9 mouse cellular contexts compared by ENCODE assay signal in the genomic region with DNA sequence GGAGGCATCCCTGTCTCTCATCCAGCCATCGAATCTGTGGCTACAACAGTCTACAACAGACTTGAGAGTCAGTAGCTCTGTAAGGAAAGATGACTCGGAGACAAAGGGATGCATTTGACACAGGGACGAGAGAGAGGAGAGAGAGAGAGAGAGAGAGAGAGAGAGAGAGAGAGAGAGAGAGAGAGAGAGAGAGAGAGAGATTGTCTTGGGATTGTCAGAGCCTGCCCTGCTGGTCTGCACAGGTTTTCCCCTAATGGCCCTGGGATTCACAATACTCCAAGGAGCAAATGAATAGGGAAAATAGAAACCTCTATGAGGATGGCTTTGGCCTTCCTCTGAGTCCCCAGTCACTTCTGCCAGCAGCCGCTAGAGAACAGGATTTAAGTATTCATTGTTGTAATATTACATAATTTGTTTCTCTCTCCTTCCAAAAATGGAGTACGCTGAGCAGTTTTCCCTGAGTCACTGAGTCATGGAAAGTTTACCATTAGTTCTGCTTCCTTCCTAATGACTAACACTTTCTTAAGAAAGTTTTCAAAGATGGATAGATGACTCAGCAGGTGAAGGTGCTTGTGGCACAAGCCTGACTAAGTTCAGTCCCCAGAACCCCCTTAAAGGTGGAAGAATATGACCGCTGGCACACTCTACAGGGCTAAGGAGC. TPM values are rescaled to one million over a fixed set of nuclear protein-coding genes. Genes with fewer than 3 reads are reported as not detected.
A peak's percentile ranks its signal among the peaks of the same experiment; 100 is the strongest.
DNase-seq lines count a peak whose midpoint lies in the region; ATAC-seq and TF ChIP-seq lines count a peak whose summit lies in the region.
"Had no signal": no experiment of that assay in that cellular context is flagged by ENCODE, and none has a peak within 500 bp of the region (broad histone marks: within the 10 kb centered on the region; RNA-seq: fewer than 3 reads in every experiment).

No protein-coding gene starts in this region.

- H3K4me2 ChIP-seq in heart, embryonic 11.5 days = peak overlapping the region; percentile 96; the same call in 1 of the 2 replicates
- peak overlapping the region; percentile 80; the same call in 1 of the 2 replicates for H3K4me2 ChIP-seq in forebrain, embryonic 12.5 days

- no peak for DNase-seq in heart, postnatal 36 days
- no peak for DNase-seq in thymus, postnatal 10 days (ENCODE audit: low spot score in 2 of 2)
- no peak for DNase-seq in left cerebral cortex, postnatal 4 days
- no peak for DNase-seq in adrenal gland, adult 2 months

- no peak overlapping the region; the same call in 1 of the 2 replicates for H3K4me3 ChIP-seq in heart, embryonic 11.5 days (ENCODE audit: low read depth, low read length)
- H3K4me3 ChIP-seq in C2C12 (ENCODE audit: insufficient read depth, poor library complexity, severe bottlenecking) = no peak overlapping the region
- 0 out of 2 replicates have a peak overlapping the region, but pooled peaks have one; percentile 40 for H3K4me3 ChIP-seq in forebrain, embryonic 12.5 days (replicated peaks)

- H3K9me3 ChIP-seq in heart, embryonic 11.5 days (replicated peaks; ENCODE audit: control insufficient read depth, low read length) = no peaks in the 10 kb centered on the region
- H3K9me3 ChIP-seq in forebrain, embryonic 12.5 days = no peaks in the 10 kb centered on the region

- no peaks in the 10 kb centered on the region for H3K4me1 ChIP-seq in heart, embryonic 11.5 days (ENCODE audit: control insufficient read depth, insufficient read depth, low read length)
- H3K4me1 ChIP-seq in forebrain, embryonic 12.5 days = peaks cover 5% of the 10 kb centered on the region

- no peaks in the 10 kb centered on the region for H3K36me3 ChIP-seq in heart, embryonic 11.5 days (ENCODE audit: control insufficient read depth, insufficient read depth, low read length)
- H3K36me3 ChIP-seq in C2C12 (ENCODE audit: control insufficient read depth, insufficient read depth) = no peaks in the 10 kb centered on the region
- H3K36me3 ChIP-seq in forebrain, embryonic 12.5 days (replicated peaks) = no peaks in the 10 kb centered on the region

- WGBS in heart, embryonic 11.5 days (ENCODE audit: insufficient replicate concordance) = 46% methylated on average over 6 of the region's 6 CpGs
- 47% methylated on average over 6 of the region's 6 CpGs for WGBS in forebrain, embryonic 12.5 days

- ATAC-seq in heart, embryonic 11.5 days (replicated peaks; ENCODE audit: insufficient number of reproducible peaks, low FRiP score, low TSS enrichment) = no peak
- ATAC-seq in forebrain, embryonic 12.5 days (ENCODE audit: low FRiP score) = no peak
- peak; percentile 9; the same call in 1 of the 2 replicates for ATAC-seq in megakaryocyte progenitor cell, adult 5-6 weeks (replicated peaks; ENCODE audit: poor library complexity)

- intact Hi-C loops in heart, postnatal 36 days (cut with DNase I) = loop anchor here (5.0 to 10.0 kb wide), 2 partner anchors 826 to 988 kb away; no protein-coding TSS in a partner anchor
- intact Hi-C loops in left cerebral cortex, postnatal 4 days (cut with DNase I) = loop anchor here (5.0 kb wide), 1 partner anchor 826 kb away; no protein-coding TSS in a partner anchor

- H3ac ChIP-seq in C2C12 (ENCODE audit: control insufficient read depth, insufficient read length, low read depth) = peak overlapping the region; percentile 57

- no peak overlapping the region for H3K27ac ChIP-seq in heart, embryonic 11.5 days (ENCODE audit: low read depth, low read length)
- H3K27ac ChIP-seq in forebrain, embryonic 12.5 days = no peak overlapping the region

- H3K79me2 ChIP-seq in C2C12 (ENCODE audit: control insufficient read depth, insufficient read depth) = no peaks in the 10 kb centered on the region

- H3K27me3 ChIP-seq in heart, embryonic 11.5 days (ENCODE audit: control insufficient read depth, insufficient read depth, low read length) = no peaks in the 10 kb centered on the region
- no peaks in the 10 kb centered on the region for H3K27me3 ChIP-seq in C2C12 (ENCODE audit: control insufficient read depth, insufficient read depth, insufficient read length)
- peaks cover 12% of the 10 kb centered on the region; the same call in 1 of the 2 replicates for H3K27me3 ChIP-seq in forebrain, embryonic 12.5 days

- no peak for TF ChIP-seq CTCF in C2C12 (IDR thresholded peaks at IDR 0.05; ENCODE audit: control insufficient read depth, insufficient read depth, insufficient read length)

- no peak overlapping the region for H3K9ac ChIP-seq in heart, embryonic 11.5 days (ENCODE audit: low read depth, low read length)
- H3K9ac ChIP-seq in forebrain, embryonic 12.5 days = no peak overlapping the region; the same call in 1 of the 2 replicates

- no peaks in the 10 kb centered on the region for H3K79me3 ChIP-seq in C2C12 (ENCODE audit: low read depth)

TF ChIP-seq in C2C12, 6 proteins besides CTCF, POLR2A, EP300 and RAD21:
- TF ChIP-seq MYOG (IDR thresholded peaks at IDR 0.05; ENCODE audit: control insufficient read depth, extremely low read depth, insufficient read length) (no peak), CEBPB (IDR thresholded peaks at IDR 0.05; ENCODE audit: low read depth) (no peak), USF1 (IDR thresholded peaks at IDR 0.05; ENCODE audit: low read depth) (no peak)
TF ChIP-seq in C2C12: peak in this region for 0.

RNA-seq across cellular contexts. Expression of a gene that starts 26.3 kb away (rescaled TPM):
- not detected in 2 replicates for polyA plus RNA-seq in heart, embryonic 11.5 days (2014; fragmentation: Nextera tagmentation; extraction: Ambion mirVana)
- not detected for total RNA-seq in heart, postnatal 36 days (2021)
- polyA plus RNA-seq in C2C12 (2012; fragmentation: generic; extraction: Trizol) = not detected
- polyA plus RNA-seq in forebrain, embryonic 12.5 days (2016; fragmentation: Nextera tagmentation; extraction: Ambion mirVana) = 0.27 TPM in 1 of 2 replicates, not detected in the other
- total RNA-seq in megakaryocyte progenitor cell, adult 5-6 weeks (2015) = not detected in 2 replicates
- total RNA-seq in megakaryocyte progenitor cell, adult 5-6 weeks (2017) = not detected in 2 replicates
- total RNA-seq in left cerebral cortex, postnatal 4 days (2021) = not detected
- not detected for total RNA-seq in adrenal gland, adult 2 months (2021)
- not detected in 2 replicates for polyA plus RNA-seq in adrenal gland, adult 2 months (2012; rRNA removed)
- polyA plus RNA-seq: heart, postnatal 0 days had no signal
